Mouse (Mus musculus) lung, adult 2 months (tissue): ENCODE measurements around the gene Muc1.

Source experiments
- CTCF ChIP-seq: fragments of 200-500 bp; IDR thresholded peaks from 2 replicates; pipeline ENCODE4 v1.5.1; 2011; ENCODE audit warnings: mild to moderate bottlenecking, low read length, control low read depth; ENCODE audit not compliant: insufficient read depth
- POLR2A ChIP-seq: fragments of 200-500 bp; IDR thresholded peaks from 2 replicates; pipeline ENCODE4 v1.6.1; 2011; ENCODE audit warnings: low read depth, mild to moderate bottlenecking, control low read depth, low read length, borderline replicate concordance; ENCODE audit errors: extremely low read depth

GRCm38 (mm10) chr3:89254994-89255393, 26.1 kb downstream of the Muc1 start:
- TF ChIP-seq POLR2A: no peak
- TF ChIP-seq CTCF: no peak
